Mouse (Mus musculus) hindbrain, embryonic 14.5 days (tissue): ENCODE data around the gene Shcbp1l. TPM values are rescaled to one million over a fixed set of nuclear protein-coding genes. Genes with fewer than 3 reads are reported as not detected.

Experiments used
- polyA plus RNA-seq: library from polyadenylated mRNA; unstranded; fragments of >200 nt; fragmentation: Nextera tagmentation; extraction: Ambion mirVana; gene quantifications from 2 replicates; pipeline ENCODE4 v1.2.1, GENCODE M21; 2014

Shcbp1l gene
- polyA plus RNA-seq, 1 experiment from 2014 or later, result 0.56 TPM

Other genes starting within 250 kb of the Shcbp1l start
- 1.8 and 2.0 TPM in 2 replicates for gene Lamc2, start 238.7 kb upstream of the Shcbp1l start, polyA plus RNA-seq
- 28.1 and 29.2 TPM in 2 replicates for gene Lamc1, start 92.4 kb upstream of the Shcbp1l start, polyA plus RNA-seq
- 23.7 and 26.2 TPM in 2 replicates for gene Dhx9, start 62.5 kb downstream of the Shcbp1l start, polyA plus RNA-seq
- gene Npl, start 124.9 kb downstream of the Shcbp1l start, polyA plus RNA-seq, result 15.8 and 16.8 TPM in 2 replicates
- 16.4 and 19.7 TPM in 2 replicates for gene Rgs8, start 227.9 kb downstream of the Shcbp1l start, polyA plus RNA-seq